Mouse (Mus musculus) gonadal fat pad, adult 2 months (tissue): ENCODE measurements around the gene Gm4724. TPM values are rescaled to one million over a fixed set of nuclear protein-coding genes. Genes with fewer than 3 reads are reported as not detected.
"Not testable (repeated sequence)": the region's sequence is repeated elsewhere in the genome, so short reads cannot be mapped to it uniquely, and the experiment has no call there.

Source experiments
- DNase-seq: peaks from one replicate; pipeline ENCODE4 v3.0.0-alpha.2; 2012; ENCODE audit warnings: low read depth
- polyA plus RNA-seq: library from polyadenylated mRNA; depleted of rRNA; stranded (reverse); fragments of >200 nt; gene quantifications from 2 replicates; pipeline ENCODE4 v1.2.3, GENCODE M21; 2012; rRNA removed

Gm4724 gene
- polyA plus RNA-seq, result 6.9 and 7.9 TPM in 2 replicates

- not testable (repeated sequence) for DNase-seq
These were observed at the start of gene Gm4724 for GRCm38 (mm10) chr2:175435707-175436106. Gm4724 (minus strand) TSS chr2:175435807.

DNA sequence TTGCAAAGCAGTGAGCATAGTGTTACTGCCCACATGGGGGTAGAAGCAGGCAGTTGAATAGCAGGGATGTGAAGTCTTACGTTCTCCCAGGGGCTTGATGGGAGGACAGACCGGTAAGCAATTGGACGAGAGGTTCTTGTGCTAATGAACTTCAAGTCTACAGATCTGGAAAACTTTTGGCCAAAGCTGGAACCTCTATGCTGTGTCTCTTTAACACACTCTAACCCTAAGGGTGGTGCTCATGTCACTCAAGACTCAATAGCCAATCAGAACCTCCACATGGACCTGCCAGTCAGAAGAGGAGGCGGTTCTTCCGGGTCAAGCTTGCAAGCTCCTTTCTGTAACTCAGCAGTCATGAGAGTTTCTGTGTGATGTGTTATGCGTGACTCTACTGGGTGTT lies 34.1 kb upstream of the Gm4724 start, which contains the start of gene Zfp965:
TSS of gene Zfp965 (plus strand) at position 301 of the 400 bp plus-strand sequence.
- not testable (repeated sequence) for DNase-seq

Other genes with a start within 250 kb of the Gm4724 start
- 7.9 and 15.2 TPM in 2 replicates for gene Gm14391, start 228.9 kb downstream of the Gm4724 start, polyA plus RNA-seq
- not detected in 2 replicates for gene Gm14440, start 160.7 kb downstream of the Gm4724 start, polyA plus RNA-seq
- 2.6 and 2.7 TPM in 2 replicates for gene Gm4631, start 97.6 kb downstream of the Gm4724 start, polyA plus RNA-seq
- gene Zfp968, start 63.4 kb downstream of the Gm4724 start, polyA plus RNA-seq, result 1.8 and 2.9 TPM in 2 replicates
- 1.1 and 1.6 TPM in 2 replicates for gene Zfp965, start 34.2 kb upstream of the Gm4724 start, polyA plus RNA-seq
- gene Gm11007, start 208.2 kb upstream of the Gm4724 start, polyA plus RNA-seq, result not detected in 2 replicates